ENCODE assay signal across 17 mouse cellular contexts in the genomic region with DNA sequence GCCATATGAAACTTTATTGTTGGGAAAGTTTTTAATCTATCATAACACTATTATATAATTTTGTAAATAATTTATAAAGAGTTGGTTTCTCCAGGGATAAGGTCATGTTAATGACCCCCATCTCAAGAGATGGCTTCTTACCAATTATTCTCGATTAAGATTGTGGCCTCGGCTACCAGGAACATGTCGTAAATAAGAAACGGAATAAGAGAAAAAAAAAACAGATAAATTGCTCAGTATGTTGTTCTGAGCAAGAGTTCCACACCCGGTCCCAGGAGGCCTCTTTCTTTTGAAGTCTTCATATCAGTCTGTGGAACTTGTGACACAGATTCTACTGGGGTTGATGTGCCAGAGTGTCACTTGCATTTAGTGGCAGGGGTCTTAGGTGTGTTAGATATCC.
"Had no signal": no experiment of that assay in that cellular context is flagged by ENCODE, and none has a peak within 500 bp of the region (broad histone marks: within the 10 kb centered on the region; RNA-seq: fewer than 3 reads in every experiment).

No protein-coding gene starts in this region.

- H3K4me2 ChIP-seq: lung, embryonic 14.5 days; midbrain, embryonic 12.5 days; neural tube, embryonic 13.5 days; neural tube, embryonic 15.5 days had no signal

- H3K4me3 ChIP-seq: midbrain, embryonic 10.5 days; midbrain, embryonic 12.5 days; myocyte; neural tube, embryonic 13.5 days; neural tube, embryonic 15.5 days had no signal

- DNase-seq: lung, adult 18-20 months; lung, embryonic 14.5 days; lung, postnatal 10 days; lung, postnatal 4 days; midbrain, embryonic 14.5 days; retina, postnatal 1 day; right cerebral cortex, adult 18-20 months; right cerebral cortex, postnatal 25 days; thymus, adult 18-20 months; thymus, postnatal 14 days; thymus, postnatal 36 days had no signal

- H3K9ac ChIP-seq: lung, embryonic 14.5 days; midbrain, embryonic 12.5 days; neural tube, embryonic 13.5 days; neural tube, embryonic 15.5 days had no signal

- H3K36me3 ChIP-seq: midbrain, embryonic 10.5 days; midbrain, embryonic 12.5 days; neural tube, embryonic 13.5 days; neural tube, embryonic 15.5 days had no signal

- ATAC-seq: midbrain, embryonic 16.5 days had no signal

- H3K9me3 ChIP-seq: midbrain, embryonic 10.5 days; midbrain, embryonic 12.5 days; neural tube, embryonic 13.5 days; neural tube, embryonic 15.5 days had no signal

- H3K27ac ChIP-seq: midbrain, embryonic 10.5 days; midbrain, embryonic 12.5 days; neural tube, embryonic 13.5 days; neural tube, embryonic 15.5 days had no signal
